Mouse (Mus musculus) limb, embryonic 12.5 days (tissue): ENCODE data around the gene Stac. TPM values are rescaled to one million over a fixed set of nuclear protein-coding genes. Genes with fewer than 3 reads are reported as not detected.

Experiments used
- ATAC-seq: fragments of 200-750 bp; cut with Nextera tagmentation; 2 replicates; pipeline ENCODE4 v1.8.0; 2017; ENCODE audit warnings: low read depth, moderate TSS enrichment; ENCODE audit not compliant: insufficient number of reproducible peaks, insufficient read depth, low FRiP score, low TSS enrichment
- H3K27ac ChIP-seq: fragments of 300-500 bp; sonication (generic); 2 replicates; pipeline ENCODE4 v1.5.1; 2016; ENCODE audit warnings: mild to moderate bottlenecking, moderate library complexity
- H3K27me3 ChIP-seq: fragments of 300-500 bp; sonication (generic); 2 replicates; pipeline ENCODE4 v1.6.1; 2016; ENCODE audit warnings: mild to moderate bottlenecking, moderate library complexity
- H3K36me3 ChIP-seq: fragments of 300-500 bp; sonication (generic); 2 replicates; pipeline ENCODE4 v1.6.1; 2016; ENCODE audit warnings: mild to moderate bottlenecking, moderate library complexity
- H3K4me1 ChIP-seq: fragments of 300-500 bp; sonication (generic); replicated peaks from 2 replicates; pipeline ENCODE4 v1.6.1; 2016
- H3K4me2 ChIP-seq: fragments of 300-500 bp; sonication (generic); 2 replicates; pipeline ENCODE4 v1.6.1; 2016; ENCODE audit warnings: mild to moderate bottlenecking, moderate library complexity
- H3K4me3 ChIP-seq: fragments of 300-500 bp; sonication (generic); replicated peaks from 2 replicates; pipeline ENCODE4 v1.5.1; 2016; ENCODE audit warnings: mild to moderate bottlenecking
- H3K9ac ChIP-seq: fragments of 300-500 bp; sonication (generic); replicated peaks from 2 replicates; pipeline ENCODE4 v1.6.1; 2016; ENCODE audit warnings: mild to moderate bottlenecking, moderate library complexity
- H3K9me3 ChIP-seq: fragments of 300-500 bp; sonication (generic); 2 replicates; pipeline ENCODE4 v1.6.1; 2016; ENCODE audit warnings: mild to moderate bottlenecking, moderate library complexity
- WGBS: fragments of 180-500 bp; shearing (Covaris S2); methylation state at CpG from one replicate; pipeline ENCODE4 v1.1.7; 2016; 5-methylcytosine and 5-hydroxymethylcytosine counted together
- polyA plus RNA-seq: library from polyadenylated mRNA; unstranded; fragments of >200 nt; fragmentation: Nextera tagmentation; extraction: Ambion mirVana; gene quantifications from 2 replicates; pipeline ENCODE4 v1.2.1, GENCODE M21; 2016

Gene Stac
- polyA plus RNA-seq, 1 experiment from 2014 or later: 5.1 TPM

- no peak for ATAC-seq
- Histone ChIP-seq H3K27ac (no peak overlapping the region), H3K4me1 (peaks cover 3% of the 10 kb centered on the region; the same call in 1 of the 2 replicates), H3K9ac (no peak overlapping the region), H3K9me3 (no peaks in the 10 kb centered on the region), H3K36me3 (no peaks in the 10 kb centered on the region), H3K4me3 (no peak overlapping the region), H3K4me2 (no peak overlapping the region), H3K27me3 (no peaks in the 10 kb centered on the region)
- WGBS: 84% methylated on average over 8 of the region's 8 CpGs
Observed at GRCm38 (mm10) chr9:111606603-111607002, 83.5 kb downstream of the Stac start.

- H3K36me3 ChIP-seq: no peaks in the 10 kb centered on the region
- no peaks in the 10 kb centered on the region for H3K27me3 ChIP-seq
- H3K9me3 ChIP-seq: no peaks in the 10 kb centered on the region
- H3K9ac ChIP-seq: no peak overlapping the region
- H3K4me1 ChIP-seq: 0 out of 2 replicates have a peak, but pooled peaks cover 3% of the 10 kb centered on the region
- no peak overlapping the region for H3K4me2 ChIP-seq
- no peak overlapping the region for H3K27ac ChIP-seq
- ATAC-seq: no peak
- 96% methylated on average over 2 of the region's 2 CpGs for WGBS
- no peak overlapping the region for H3K4me3 ChIP-seq
Observed at GRCm38 (mm10) chr9:111587527-111587926, 102.6 kb downstream of the Stac start.

GRCm38 (mm10) chr9:111578784-111579183 is 111.4 kb downstream of the Stac start:
- Histone ChIP-seq H3K4me1 (no peaks in the 10 kb centered on the region), H3K9ac (no peak overlapping the region), H3K36me3 (no peaks in the 10 kb centered on the region), H3K4me3 (no peak overlapping the region), H3K27ac (no peak overlapping the region), H3K9me3 (no peaks in the 10 kb centered on the region), H3K27me3 (0 out of 2 replicates have a peak, but pooled peaks cover 4% of the 10 kb centered on the region), H3K4me2 (no peak overlapping the region)
- WGBS: 75% methylated on average over 9 of the region's 9 CpGs
- ATAC-seq: no peak

GRCm38 (mm10) chr9:111577453-111577852 is 112.7 kb downstream of the Stac start:
- H3K27ac ChIP-seq: no peak overlapping the region
- H3K36me3 ChIP-seq: no peaks in the 10 kb centered on the region
- no peak overlapping the region for H3K4me3 ChIP-seq
- H3K4me1 ChIP-seq: no peaks in the 10 kb centered on the region
- H3K9ac ChIP-seq: no peak overlapping the region
- 91% methylated on average over 6 of the region's 6 CpGs for WGBS
- H3K4me2 ChIP-seq: no peak overlapping the region
- no peaks in the 10 kb centered on the region for H3K9me3 ChIP-seq
- H3K27me3 ChIP-seq: 0 out of 2 replicates have a peak, but pooled peaks cover 4% of the 10 kb centered on the region
- no peak for ATAC-seq

- 33% methylated on average over 4 of the region's 4 CpGs for WGBS
Observed at GRCm38 (mm10) chr9:111575889-111576288, 114.3 kb downstream of the Stac start.

GRCm38 (mm10) chr9:111573836-111574235 is 116.3 kb downstream of the Stac start:
- Histone ChIP-seq H3K27ac (no peak overlapping the region), H3K4me2 (no peak overlapping the region), H3K27me3 (0 out of 2 replicates have a peak, but pooled peaks cover 4% of the 10 kb centered on the region), H3K9ac (no peak overlapping the region), H3K4me1 (no peaks in the 10 kb centered on the region), H3K4me3 (no peak overlapping the region), H3K36me3 (no peaks in the 10 kb centered on the region), H3K9me3 (no peaks in the 10 kb centered on the region)
- ATAC-seq: no peak
- 97% methylated on average over 5 of the region's 5 CpGs for WGBS

More at GRCm38 (mm10) chr9:111575889-111576288, 114.3 kb downstream of the Stac start:
- H3K4me3 ChIP-seq: no peak overlapping the region
- ATAC-seq: no peak
- no peaks in the 10 kb centered on the region for H3K4me1 ChIP-seq
- H3K9ac ChIP-seq: no peak overlapping the region
- no peak overlapping the region for H3K4me2 ChIP-seq
- no peaks in the 10 kb centered on the region for H3K9me3 ChIP-seq
- no peak overlapping the region for H3K27ac ChIP-seq
- H3K27me3 ChIP-seq: 0 out of 2 replicates have a peak, but pooled peaks cover 4% of the 10 kb centered on the region
- H3K36me3 ChIP-seq: no peaks in the 10 kb centered on the region

GRCm38 (mm10) chr9:111571619-111572018 is 118.5 kb downstream of the Stac start:
- no peaks in the 10 kb centered on the region for H3K9me3 ChIP-seq
- ATAC-seq: no peak
- no peak overlapping the region for H3K4me2 ChIP-seq
- WGBS: 83% methylated on average over 5 of the region's 5 CpGs
- H3K27me3 ChIP-seq: 0 out of 2 replicates have a peak, but pooled peaks cover 4% of the 10 kb centered on the region
- H3K9ac ChIP-seq: no peak overlapping the region
- no peaks in the 10 kb centered on the region for H3K36me3 ChIP-seq
- H3K27ac ChIP-seq: no peak overlapping the region
- no peaks in the 10 kb centered on the region for H3K4me1 ChIP-seq
- H3K4me3 ChIP-seq: no peak overlapping the region

- Histone ChIP-seq H3K4me2 (no peak overlapping the region), H3K27me3 (no peaks in the 10 kb centered on the region), H3K9ac (no peak overlapping the region), H3K27ac (no peak overlapping the region), H3K4me1 (peaks cover 28% of the 10 kb centered on the region), H3K4me3 (no peak overlapping the region), H3K9me3 (no peaks in the 10 kb centered on the region), H3K36me3 (no peaks in the 10 kb centered on the region)
- 88% methylated on average over 6 of the region's 6 CpGs for WGBS
- ATAC-seq: no peak
Observed at GRCm38 (mm10) chr9:111564176-111564575, 126.0 kb downstream of the Stac start.

- Histone ChIP-seq H3K36me3 (no peaks in the 10 kb centered on the region), H3K27me3 (no peaks in the 10 kb centered on the region), H3K27ac (peak overlapping the region; percentile 62; the same call in 1 of the 2 replicates), H3K9ac (no peak overlapping the region), H3K4me2 (peak overlapping the region; percentile 35), H3K4me3 (no peak overlapping the region), H3K9me3 (no peaks in the 10 kb centered on the region), H3K4me1 (peaks cover 28% of the 10 kb centered on the region)
- no peak for ATAC-seq
- 65% methylated on average over 7 of the region's 7 CpGs for WGBS
Observed at GRCm38 (mm10) chr9:111563226-111563625, 126.9 kb downstream of the Stac start.

- H3K36me3 ChIP-seq: no peaks in the 10 kb centered on the region
- H3K9ac ChIP-seq: no peak overlapping the region; the same call in 1 of the 2 replicates
- WGBS: 39% methylated on average over 19 of the region's 19 CpGs
- H3K9me3 ChIP-seq: no peaks in the 10 kb centered on the region
- H3K27ac ChIP-seq: peak overlapping the region; percentile 60
- H3K4me3 ChIP-seq: no peak overlapping the region
- peaks cover 28% of the 10 kb centered on the region for H3K4me1 ChIP-seq
- H3K4me2 ChIP-seq: peak overlapping the region; percentile 35
- peak; percentile 76 for ATAC-seq
- H3K27me3 ChIP-seq: no peaks in the 10 kb centered on the region
Observed at GRCm38 (mm10) chr9:111562217-111562988, 127.7 kb downstream of the Stac start.

GRCm38 (mm10) chr9:111556699-111557098 is 133.4 kb downstream of the Stac start:
- WGBS: 51% methylated on average over 3 of the region's 3 CpGs
- Histone ChIP-seq H3K27ac (no peak overlapping the region), H3K4me2 (no peak overlapping the region), H3K9me3 (no peaks in the 10 kb centered on the region), H3K4me1 (peaks cover 18% of the 10 kb centered on the region), H3K27me3 (no peaks in the 10 kb centered on the region), H3K4me3 (no peak overlapping the region), H3K36me3 (no peaks in the 10 kb centered on the region), H3K9ac (no peak overlapping the region)
- no peak for ATAC-seq
